Mouse (Mus musculus) brain, adult 10 weeks (tissue): ENCODE measurements around the gene Wdr24. TPM values are rescaled to one million over a fixed set of nuclear protein-coding genes. Genes with fewer than 3 reads are reported as not detected.

Source experiments
- polyA plus RNA-seq: library from polyadenylated mRNA; stranded (reverse); fragments of 350-450 nt; fragmentation: Illumina TruSeq; extraction: RNeasy Lipid Tissue Mini Kit (QIAGEN cat#74804); gene quantifications from one replicate; pipeline ENCODE4 v1.2.3, GENCODE M21; 2015; ENCODE audit warnings: low read depth, low replicate concordance

The Wdr24 gene
- 22.9 TPM for polyA plus RNA-seq

GRCm38 (mm10) chr17:25823452-25823851, at the start of gene Wdr24:
Gene Wdr24, plus strand, starts transcription at chr17:25823627.

GRCm38 (mm10) chr17:25785281-25785745, 38.1 kb upstream of the Wdr24 start, which contains the start of gene Haghl:
Gene Haghl, minus strand, starts transcription at chr17:25785673.

GRCm38 (mm10) chr17:25786280-25786679, 37.1 kb upstream of the Wdr24 start, which contains the start of gene Ccdc78:
Gene Ccdc78, plus strand, starts transcription at chr17:25786580.

GRCm38 (mm10) chr17:25792615-25793014, 30.8 kb upstream of the Wdr24 start, which contains the start of gene Fam173a:
Gene Fam173a, minus strand, starts transcription at chr17:25792901.

GRCm38 (mm10) chr17:25795609-25796092, 27.8 kb upstream of the Wdr24 start, which contains the start of gene AC134908.4:
Gene AC134908.4, minus strand, starts transcription at chr17:25795659.

GRCm38 (mm10) chr17:25796951-25797369, 26.5 kb upstream of the Wdr24 start, which contains the start of gene Metrn:
Gene Metrn, minus strand, starts transcription at chr17:25797136.

GRCm38 (mm10) chr17:25808789-25809605, 14.4 kb upstream of the Wdr24 start, which contains the start of gene Fbxl16:
Gene Fbxl16, plus strand, starts transcription at chr17:25809085.

GRCm38 (mm10) chr17:25828712-25829557, 5.5 kb downstream of the Wdr24 start, which contains the start of gene Jmjd8:
Gene Jmjd8, plus strand, starts transcription at chr17:25828867.

GRCm38 (mm10) chr17:25833291-25833663, 9.8 kb downstream of the Wdr24 start, which contains the start of gene Stub1:
Gene Stub1, minus strand, starts transcription at chr17:25833404.

GRCm38 (mm10) chr17:25837076-25837410, 13.6 kb downstream of the Wdr24 start, which contains the start of gene Rhbdl1:
Gene Rhbdl1, minus strand, starts transcription at chr17:25837295.

GRCm38 (mm10) chr17:25841117-25841880, 17.9 kb downstream of the Wdr24 start, which contains the start of gene Gm20683:
Gene Gm20683, minus strand, starts transcription at chr17:25841763.

GRCm38 (mm10) chr17:25844396-25844901, 21.0 kb downstream of the Wdr24 start, which contains the start of gene Rhot2:
Gene Rhot2, minus strand, starts transcription at chr17:25844851.

GRCm38 (mm10) chr17:25860832-25861703, 37.6 kb downstream of the Wdr24 start, which contains the start of gene Wdr90:
Gene Wdr90, minus strand, starts transcription at chr17:25861501.

GRCm38 (mm10) chr17:25868601-25869191, 45.3 kb downstream of the Wdr24 start, which contains the start of gene Mcrip2:
Gene Mcrip2, minus strand, starts transcription at chr17:25868764.

GRCm38 (mm10) chr17:25874721-25875170, 51.3 kb downstream of the Wdr24 start, which contains the start of gene Mettl26:
Gene Mettl26, plus strand, starts transcription at chr17:25875074.

